Mouse (Mus musculus): Measurements from ENCODE around the gene Nlk.

DNA sequence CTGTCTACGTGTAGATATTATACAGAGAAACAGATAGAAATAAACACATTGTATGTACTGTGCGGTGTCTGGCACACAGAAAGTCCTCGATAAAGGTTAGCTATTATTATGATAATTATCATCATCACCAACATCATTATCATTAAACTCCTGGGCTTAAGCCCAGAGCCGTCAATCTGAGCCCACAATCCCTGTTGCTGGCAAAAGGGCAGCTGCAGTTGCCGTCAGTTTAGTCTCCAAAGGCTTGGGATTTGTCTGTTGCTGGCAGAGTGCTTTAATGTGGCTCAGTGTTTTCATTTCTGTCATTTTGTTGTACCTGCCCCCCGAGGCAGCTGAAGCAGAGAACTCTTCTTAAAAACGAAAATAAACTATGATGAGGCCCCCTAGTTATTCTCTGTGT lies 44.8 kb upstream of the Nlk start:
- TF ChIP-seq CTCF (IDR thresholded peaks at IDR 0.05; ENCODE audit: control insufficient read depth, insufficient read depth, low read length) = no peak
- no peak for TF ChIP-seq POLR2A (IDR thresholded peaks at IDR 0.05; ENCODE audit: borderline replicate concordance, control insufficient read depth, low read depth, low read length)

Measured in bone marrow, adult 2 months (tissue).